Mouse (Mus musculus): ENCODE measurements around the gene Mindy2.

- TF ChIP-seq CTCF (IDR thresholded peaks at IDR 0.05; ENCODE audit: borderline replicate concordance, extremely low read depth, insufficient read depth, insufficient read length) (no peak), POLR2A (IDR thresholded peaks at IDR 0.05; ENCODE audit: borderline replicate concordance, extremely low read depth, insufficient read depth, insufficient read length, poor library complexity, severe bottlenecking) (peak; percentile 91; the same call in 1 of the 2 replicates)
Observed at GRCm38 (mm10) chr9:70678682-70679131, 21.7 kb upstream of the Mindy2 start, which contains the start of gene Adam10.
